ENCODE assay signal across 16 mouse cellular contexts in genomic region chr5:36274684-36275394, GRCm38 (mm10).
DNase-seq lines count a peak whose midpoint lies in the region; ATAC-seq and TF ChIP-seq lines count a peak whose summit lies in the region.
"Had no signal": no experiment of that assay in that cellular context is flagged by ENCODE, and none has a peak within 500 bp of the region (broad histone marks: within the 10 kb centered on the region; RNA-seq: fewer than 3 reads in every experiment).

No protein-coding gene starts in this region.

- TF ChIP-seq CTCF in forebrain, postnatal 0 days (IDR thresholded peaks at IDR 0.05; ENCODE audit: low read depth): no peak

- 0 out of 2 replicates have a peak, but pooled peaks cover 7% of the 10 kb centered on the region for H3K4me1 ChIP-seq in heart, embryonic 12.5 days (replicated peaks)
- peaks cover 5% of the 10 kb centered on the region for H3K4me1 ChIP-seq in kidney, embryonic 16.5 days (ENCODE audit: insufficient read depth, low read length)
- no peaks in the 10 kb centered on the region for H3K4me1 ChIP-seq in forebrain, postnatal 0 days (ENCODE audit: insufficient read depth)
- peaks cover 23% of the 10 kb centered on the region for H3K4me1 ChIP-seq in midbrain, embryonic 15.5 days
- H3K4me1 ChIP-seq: liver, embryonic 12.5 days had no signal

- H3K27ac ChIP-seq in heart, embryonic 12.5 days (ENCODE audit: poor library complexity, severe bottlenecking): no peak overlapping the region
- no peak overlapping the region for H3K27ac ChIP-seq in kidney, embryonic 16.5 days (ENCODE audit: low read length)
- H3K27ac ChIP-seq in forebrain, postnatal 0 days (ENCODE audit: low read depth, low read length): no peak overlapping the region
- no peak overlapping the region for H3K27ac ChIP-seq in midbrain, embryonic 15.5 days
- H3K27ac ChIP-seq: hindbrain, embryonic 15.5 days; liver, embryonic 12.5 days had no signal

- H3K4me3 ChIP-seq in heart, embryonic 12.5 days: no peak overlapping the region
- H3K4me3 ChIP-seq in kidney, embryonic 16.5 days (ENCODE audit: low read length): no peak overlapping the region
- no peak overlapping the region for H3K4me3 ChIP-seq in forebrain, postnatal 0 days (ENCODE audit: low read depth, low read length)
- H3K4me3 ChIP-seq in midbrain, embryonic 15.5 days: no peak overlapping the region
- H3K4me3 ChIP-seq: hindbrain, embryonic 15.5 days; liver, embryonic 12.5 days had no signal

- no peak overlapping the region for H3K9ac ChIP-seq in heart, embryonic 12.5 days
- H3K9ac ChIP-seq in kidney, embryonic 16.5 days (replicated peaks; ENCODE audit: low read length): no peak overlapping the region
- H3K9ac ChIP-seq in forebrain, postnatal 0 days: no peak overlapping the region
- no peak overlapping the region for H3K9ac ChIP-seq in midbrain, embryonic 15.5 days
- H3K9ac ChIP-seq: hindbrain, embryonic 15.5 days; liver, embryonic 12.5 days had no signal

- no peak for DNase-seq in heart, adult 11 months
- DNase-seq in kidney, adult 9 months: no peak
- no peak for DNase-seq in forebrain, postnatal 0 days
- DNase-seq: adrenal gland, postnatal 36 days; cerebellum, adult 11-12 months; cerebellum, postnatal 36 days; lung, adult 2 months; lung, postnatal 36 days; thymus, postnatal 14 days had no signal

- 80% methylated on average over 6 of the region's 6 CpGs for WGBS in heart, embryonic 12.5 days
- WGBS in kidney, embryonic 16.5 days: 35% methylated on average over 6 of the region's 6 CpGs
- 68% methylated on average over 6 of the region's 6 CpGs for WGBS in forebrain, postnatal 0 days
- 46% methylated on average over 6 of the region's 6 CpGs for WGBS in midbrain, embryonic 15.5 days

- H3K27me3 ChIP-seq in heart, embryonic 12.5 days (replicated peaks): no peaks in the 10 kb centered on the region
- no peaks in the 10 kb centered on the region for H3K27me3 ChIP-seq in kidney, embryonic 16.5 days (ENCODE audit: insufficient read depth, low read length)
- H3K27me3 ChIP-seq in forebrain, postnatal 0 days (ENCODE audit: insufficient read depth, low read length): no peaks in the 10 kb centered on the region
- no peaks in the 10 kb centered on the region for H3K27me3 ChIP-seq in midbrain, embryonic 15.5 days (replicated peaks)
- H3K27me3 ChIP-seq: hindbrain, embryonic 15.5 days; liver, embryonic 12.5 days had no signal

- H3K9me3 ChIP-seq in heart, embryonic 12.5 days (replicated peaks): peaks cover 4% of the 10 kb centered on the region
- H3K9me3 ChIP-seq in kidney, embryonic 16.5 days (ENCODE audit: low read length): no peaks in the 10 kb centered on the region
- H3K9me3 ChIP-seq in forebrain, postnatal 0 days (ENCODE audit: low read length): no peaks in the 10 kb centered on the region
- H3K9me3 ChIP-seq in midbrain, embryonic 15.5 days: no peaks in the 10 kb centered on the region
- H3K9me3 ChIP-seq: hindbrain, embryonic 15.5 days; liver, embryonic 12.5 days had no signal

- H3K4me2 ChIP-seq in heart, embryonic 12.5 days: no peak overlapping the region
- H3K4me2 ChIP-seq in kidney, embryonic 16.5 days (replicated peaks; ENCODE audit: low read depth, low read length): no peak overlapping the region
- no peak overlapping the region for H3K4me2 ChIP-seq in forebrain, postnatal 0 days (ENCODE audit: low read depth)
- no peak overlapping the region for H3K4me2 ChIP-seq in midbrain, embryonic 15.5 days
- H3K4me2 ChIP-seq: hindbrain, embryonic 15.5 days; liver, embryonic 12.5 days had no signal

- no peaks in the 10 kb centered on the region for H3K36me3 ChIP-seq in heart, embryonic 12.5 days
- no peaks in the 10 kb centered on the region for H3K36me3 ChIP-seq in kidney, embryonic 16.5 days (ENCODE audit: insufficient read depth, low read length)
- no peaks in the 10 kb centered on the region for H3K36me3 ChIP-seq in forebrain, postnatal 0 days (ENCODE audit: insufficient read depth)
- no peaks in the 10 kb centered on the region for H3K36me3 ChIP-seq in midbrain, embryonic 15.5 days (replicated peaks)
- H3K36me3 ChIP-seq: hindbrain, embryonic 15.5 days; liver, embryonic 12.5 days had no signal

- ATAC-seq in heart, embryonic 12.5 days (ENCODE audit: insufficient number of reproducible peaks, low FRiP score): 0 out of 2 replicates have a peak, but pooled peaks have one; percentile 36
- peak; percentile 52; the same call in 1 of the 2 replicates for ATAC-seq in kidney, embryonic 16.5 days (ENCODE audit: low FRiP score, low TSS enrichment)
- peak; percentile 40; the same call in 1 of the 2 replicates for ATAC-seq in forebrain, postnatal 0 days
- peak; percentile 37; the same call in 1 of the 2 replicates for ATAC-seq in midbrain, embryonic 15.5 days (replicated peaks)
- ATAC-seq in monocyte, adult 5-6 weeks (replicated peaks; ENCODE audit: insufficient number of reproducible peaks, low FRiP score, low TSS enrichment, poor library complexity, severe bottlenecking): no peak
- ATAC-seq: intestine, postnatal 0 days; liver, embryonic 12.5 days had no signal
